Mouse (Mus musculus) heart, embryonic 16.5 days (tissue): ENCODE measurements around the gene Mtmr12. TPM values are rescaled to one million over a fixed set of nuclear protein-coding genes. Genes with fewer than 3 reads are reported as not detected.
A peak's percentile ranks its signal among the peaks of the same experiment; 100 is the strongest.
"Not testable (repeated sequence)": the region's sequence is repeated elsewhere in the genome, so short reads cannot be mapped to it uniquely, and the experiment has no call there.

Experiments
- ATAC-seq: fragments of 200-750 bp; cut with Nextera tagmentation; replicated peaks from 2 replicates; pipeline ENCODE4 v1.8.0; 2017; ENCODE audit warnings: moderate number of reproducible peaks; ENCODE audit not compliant: insufficient read depth, low FRiP score; ENCODE audit errors: extremely low read depth
- H3K27ac ChIP-seq: fragments of 300-500 bp; sonication (generic); 2 replicates; pipeline ENCODE4 v1.5.1; 2014; ENCODE audit warnings: mild to moderate bottlenecking, low read length, control low read depth, moderate library complexity
- H3K27me3 ChIP-seq: fragments of 300-500 bp; sonication (generic); 2 replicates; pipeline ENCODE4 v1.6.1; 2014; ENCODE audit warnings: low read length, mixed read lengths; ENCODE audit not compliant: control insufficient read depth, insufficient read depth
- H3K36me3 ChIP-seq: fragments of 300-500 bp; sonication (generic); 2 replicates; pipeline ENCODE4 v1.6.1; 2014; ENCODE audit not compliant: control insufficient read depth, insufficient read depth
- H3K4me1 ChIP-seq: fragments of 300-500 bp; sonication (generic); 2 replicates; pipeline ENCODE4 v1.6.1; 2014; ENCODE audit warnings: low read length, mixed read lengths; ENCODE audit not compliant: control insufficient read depth, insufficient read depth
- H3K4me2 ChIP-seq: fragments of 300-500 bp; sonication (generic); 2 replicates; pipeline ENCODE4 v1.6.1; 2014; ENCODE audit warnings: low read depth, mild to moderate bottlenecking, control low read depth, low read length
- H3K4me3 ChIP-seq: fragments of 300-500 bp; sonication (generic); 2 replicates; pipeline ENCODE4 v1.5.1; 2014; ENCODE audit warnings: mild to moderate bottlenecking, control low read depth, low read length
- H3K9ac ChIP-seq: fragments of 300-500 bp; sonication (generic); 2 replicates; pipeline ENCODE4 v1.6.1; 2014; ENCODE audit warnings: low read length, control low read depth
- H3K9me3 ChIP-seq: fragments of 300-500 bp; sonication (generic); replicated peaks from 2 replicates; pipeline ENCODE4 v1.6.1; 2016; ENCODE audit warnings: low read length; ENCODE audit not compliant: control insufficient read depth
- WGBS: fragments of 180-500 bp; shearing (Covaris S2); extraction: QIAGEN DNeasy Blood & Tissue Kit; methylation state at CpG from one replicate; pipeline ENCODE4 v1.1.7; 2014; 5-methylcytosine and 5-hydroxymethylcytosine counted together
- polyA plus RNA-seq: library from polyadenylated mRNA; unstranded; fragments of >200 nt; fragmentation: Nextera tagmentation; extraction: Ambion mirVana; gene quantifications from 2 replicates; pipeline ENCODE4 v1.2.1, GENCODE M21; 2015

Mtmr12 gene
- polyA plus RNA-seq, 1 experiment from 2014 or later, result 13.1 TPM

GRCm38 (mm10) chr15:12206646-12207222 is 1.9 kb downstream of the Mtmr12 start:
- H3K9ac ChIP-seq, result no peak overlapping the region; the same call in 1 of the 2 replicates
- no peaks in the 10 kb centered on the region for H3K36me3 ChIP-seq
- no peaks in the 10 kb centered on the region for H3K9me3 ChIP-seq
- peak overlapping the region; percentile 75 for H3K4me2 ChIP-seq
- WGBS, result 68% methylated on average over 7 of the region's 7 CpGs
- no peak for ATAC-seq
- H3K27ac ChIP-seq, result no peak overlapping the region
- H3K4me1 ChIP-seq, result peaks cover 21% of the 10 kb centered on the region
- no peaks in the 10 kb centered on the region for H3K27me3 ChIP-seq
- peak overlapping the region; percentile 4; the same call in 1 of the 2 replicates for H3K4me3 ChIP-seq

GRCm38 (mm10) chr15:12207556-12208090 is 2.8 kb downstream of the Mtmr12 start:
- H3K9ac ChIP-seq, result no peak overlapping the region
- WGBS, result 49% methylated on average over 6 of the region's 6 CpGs
- no peak for ATAC-seq

DNA sequence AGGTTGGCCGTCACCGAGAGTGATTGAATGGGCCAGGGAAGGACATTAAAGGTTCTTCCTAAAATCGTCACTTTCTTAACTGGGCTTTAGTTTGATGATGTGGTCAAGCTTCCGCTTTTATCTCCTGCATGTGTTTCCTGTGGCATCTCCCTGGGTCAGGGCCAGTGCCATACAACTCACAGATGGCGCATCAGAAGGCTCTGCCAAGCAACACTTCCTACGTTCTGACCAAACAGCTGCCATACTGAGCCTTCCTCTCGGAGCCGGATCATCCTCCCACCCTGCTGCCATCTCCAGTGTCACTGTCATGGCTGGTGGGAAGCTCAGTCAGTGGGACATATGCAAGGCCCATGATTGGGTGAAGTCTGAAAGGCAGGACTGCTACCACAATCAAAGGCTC is 6.7 kb downstream of the Mtmr12 start:
- H3K36me3 ChIP-seq, result no peaks in the 10 kb centered on the region
- WGBS, result 70% methylated on average over 8 of the region's 8 CpGs
- no peak overlapping the region for H3K27ac ChIP-seq
- H3K9me3 ChIP-seq, result no peaks in the 10 kb centered on the region
- H3K27me3 ChIP-seq, result no peaks in the 10 kb centered on the region
- no peak for ATAC-seq
- peaks cover 29% of the 10 kb centered on the region for H3K4me1 ChIP-seq
- H3K9ac ChIP-seq, result no peak overlapping the region
- no peak overlapping the region for H3K4me3 ChIP-seq
- no peak overlapping the region for H3K4me2 ChIP-seq

More at GRCm38 (mm10) chr15:12207556-12208090, 2.8 kb downstream of the Mtmr12 start:
- Histone ChIP-seq H3K9me3 (no peaks in the 10 kb centered on the region), H3K4me3 (no peak overlapping the region), H3K4me2 (no peak overlapping the region), H3K36me3 (no peaks in the 10 kb centered on the region), H3K27me3 (no peaks in the 10 kb centered on the region), H3K4me1 (peaks cover 21% of the 10 kb centered on the region), H3K27ac (no peak overlapping the region)

DNA sequence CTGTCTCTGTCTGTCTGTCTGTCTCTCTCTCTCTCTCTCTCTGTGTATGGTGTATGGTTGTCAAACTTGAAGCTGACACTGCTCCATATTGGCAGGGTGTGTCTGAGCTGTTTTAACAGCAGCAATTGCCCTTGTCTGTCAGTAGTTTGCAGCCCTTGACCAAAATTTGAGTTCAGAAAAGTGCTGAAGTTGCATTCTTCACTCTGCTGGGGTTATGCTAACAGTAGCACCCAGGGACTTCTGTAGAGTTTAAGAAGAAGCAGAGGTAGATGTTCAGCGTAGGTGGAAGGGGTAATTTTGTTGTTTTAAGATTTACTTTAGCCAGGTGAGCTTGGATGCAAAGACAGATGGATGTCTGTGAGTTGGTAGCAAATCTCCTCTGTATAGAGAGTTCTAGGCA is 7.4 kb downstream of the Mtmr12 start:
- no peak overlapping the region for H3K4me2 ChIP-seq
- no peaks in the 10 kb centered on the region for H3K9me3 ChIP-seq
- no peak overlapping the region for H3K9ac ChIP-seq
- no peak overlapping the region for H3K4me3 ChIP-seq
- no peak overlapping the region for H3K27ac ChIP-seq
- H3K36me3 ChIP-seq, result no peaks in the 10 kb centered on the region
- H3K4me1 ChIP-seq, result peaks cover 25% of the 10 kb centered on the region
- H3K27me3 ChIP-seq, result no peaks in the 10 kb centered on the region
- no peak for ATAC-seq
- 87% methylated on average over 1 of the region's 1 CpGs for WGBS

DNA sequence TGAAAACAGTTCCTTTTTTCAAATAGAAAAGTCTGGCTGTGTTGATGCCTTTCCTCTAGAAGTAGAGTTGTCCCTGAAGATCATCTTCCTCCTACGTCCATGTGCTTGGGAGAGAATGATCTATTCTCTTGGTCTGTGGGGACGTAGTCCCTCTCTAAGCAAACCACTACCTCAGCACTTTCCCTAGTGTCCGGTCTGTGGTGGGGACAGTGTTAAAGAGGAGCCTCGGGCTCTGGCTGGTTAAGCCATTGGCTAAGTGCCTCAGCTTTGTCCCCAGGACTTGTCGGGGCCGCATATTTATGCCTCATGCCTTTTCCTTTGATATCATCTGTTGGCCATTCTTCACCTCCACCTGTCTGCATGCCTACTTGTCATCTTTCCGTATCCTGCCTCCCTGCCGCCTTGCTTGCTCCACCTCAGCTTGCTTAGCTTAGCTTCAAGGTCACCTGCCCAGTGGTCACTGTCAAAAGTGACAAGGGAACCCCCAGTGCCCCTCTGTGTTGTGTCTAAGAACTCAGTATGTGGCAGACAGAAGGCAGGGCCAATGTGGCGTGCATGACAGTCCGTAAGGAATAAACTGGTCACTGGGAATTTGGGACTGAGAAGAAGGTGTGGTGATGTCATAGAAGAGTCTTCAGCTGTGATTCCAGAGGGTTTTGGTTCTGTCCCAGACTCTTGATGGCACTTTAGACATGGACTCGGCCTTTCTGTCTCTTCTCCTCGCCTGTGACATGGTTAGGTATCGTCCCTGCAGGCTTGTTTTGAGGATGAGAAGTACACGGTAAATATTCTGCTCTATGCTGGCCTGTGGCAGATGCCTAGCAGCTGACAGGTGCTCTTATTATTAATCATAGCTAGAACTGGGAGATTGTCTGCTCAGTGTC is 9.9 kb downstream of the Mtmr12 start:
- WGBS, result 69% methylated on average over 14 of the region's 14 CpGs
- Histone ChIP-seq H3K4me2 (no peak overlapping the region), H3K4me1 (peaks cover 33% of the 10 kb centered on the region), H3K27me3 (no peaks in the 10 kb centered on the region), H3K27ac (no peak overlapping the region), H3K36me3 (no peaks in the 10 kb centered on the region), H3K4me3 (no peak overlapping the region), H3K9me3 (no peaks in the 10 kb centered on the region), H3K9ac (no peak overlapping the region)
- peak; percentile 16; the same call in 1 of the 2 replicates for ATAC-seq

- Histone ChIP-seq H3K9ac (no peak overlapping the region), H3K4me3 (no peak overlapping the region), H3K36me3 (no peaks in the 10 kb centered on the region), H3K9me3 (no peaks in the 10 kb centered on the region), H3K4me1 (peaks cover 36% of the 10 kb centered on the region), H3K27me3 (no peaks in the 10 kb centered on the region), H3K27ac (no peak overlapping the region), H3K4me2 (no peak overlapping the region)
- no peak for ATAC-seq
- WGBS, result 81% methylated on average over 5 of the region's 5 CpGs
Observed at GRCm38 (mm10) chr15:12215415-12215718, 10.5 kb downstream of the Mtmr12 start.

- H3K9ac ChIP-seq, result no peak overlapping the region
- no peaks in the 10 kb centered on the region for H3K27me3 ChIP-seq
- WGBS, result 87% methylated on average over 8 of the region's 8 CpGs
Observed at GRCm38 (mm10) chr15:12216119-12216518, 11.3 kb downstream of the Mtmr12 start.

DNA sequence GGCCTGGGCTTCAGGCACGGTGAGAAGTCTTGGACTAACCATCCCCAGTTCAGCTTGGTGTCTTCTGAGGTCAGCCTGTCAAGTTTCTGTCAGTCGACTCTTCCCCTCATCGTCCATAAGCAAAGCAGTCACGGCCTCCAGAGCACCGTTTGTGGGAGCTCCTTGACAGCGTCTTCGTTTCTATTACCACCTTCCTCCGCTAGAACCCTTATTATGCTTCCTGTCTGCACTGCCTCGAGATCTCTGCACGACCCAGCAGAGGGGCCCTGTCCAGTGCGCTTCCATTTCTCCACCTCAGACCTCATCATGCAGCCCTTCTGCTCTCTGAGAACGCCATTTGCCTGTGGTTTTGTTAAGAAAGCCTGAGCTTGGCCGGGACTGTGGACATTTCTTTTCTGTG is 12.0 kb downstream of the Mtmr12 start:
- no peak overlapping the region for H3K9ac ChIP-seq
- no peak overlapping the region for H3K4me3 ChIP-seq
- no peak overlapping the region for H3K4me2 ChIP-seq
- H3K4me1 ChIP-seq, result peaks cover 36% of the 10 kb centered on the region
- H3K36me3 ChIP-seq, result no peaks in the 10 kb centered on the region
- no peak for ATAC-seq
- no peaks in the 10 kb centered on the region for H3K27me3 ChIP-seq
- 61% methylated on average over 13 of the region's 13 CpGs for WGBS
- no peak overlapping the region for H3K27ac ChIP-seq
- no peaks in the 10 kb centered on the region for H3K9me3 ChIP-seq

More at GRCm38 (mm10) chr15:12216119-12216518, 11.3 kb downstream of the Mtmr12 start:
- ATAC-seq, result no peak
- Histone ChIP-seq H3K4me1 (peaks cover 36% of the 10 kb centered on the region), H3K4me3 (no peak overlapping the region), H3K27ac (no peak overlapping the region), H3K9me3 (no peaks in the 10 kb centered on the region), H3K36me3 (no peaks in the 10 kb centered on the region), H3K4me2 (no peak overlapping the region)

- 90% methylated on average over 3 of the region's 3 CpGs for WGBS
- not testable (repeated sequence) for H3K27ac ChIP-seq, H3K4me2 ChIP-seq, ATAC-seq, H3K4me3 ChIP-seq, H3K27me3 ChIP-seq, H3K9ac ChIP-seq, H3K9me3 ChIP-seq, H3K36me3 ChIP-seq
- H3K4me1 ChIP-seq, result peaks cover 41% of the 10 kb centered on the region
Observed at GRCm38 (mm10) chr15:12217332-12217731, 12.5 kb downstream of the Mtmr12 start.
